Mouse (Mus musculus) layer of hippocampus, postnatal 36 days (tissue): ENCODE measurements at regions not wholly inside any gene's neighbourhood (a gene's known extent, or its start where the extent isn't known, plus 50 kb on each side); places are given as distances from the start of the nearest gene placed in this dataset.

Source experiments
- DNase-seq, 2 experiments: peaks; one replicate each; pipeline ENCODE4 v3.0.0; 2022

DNA sequence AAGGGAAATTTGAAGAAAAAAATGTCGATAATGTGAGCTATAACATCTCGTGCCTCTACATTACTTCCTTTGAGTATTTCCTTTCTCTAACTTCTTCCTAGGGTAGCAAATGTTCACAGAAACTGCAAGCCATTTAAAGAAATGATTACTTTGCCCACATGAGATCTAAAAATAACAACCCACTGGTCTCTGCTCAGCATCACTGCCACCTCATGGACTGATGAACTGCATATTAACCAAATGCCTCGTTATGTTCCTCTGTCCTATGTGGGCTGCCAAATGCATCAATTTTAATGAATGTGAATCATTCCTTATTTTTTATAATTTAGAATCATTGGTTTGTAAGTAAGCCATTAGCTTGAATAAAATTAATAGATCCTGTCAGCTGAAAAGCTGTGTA lies 590.0 kb upstream of the Nr3c2 start:
- no peak for DNase-seq

GRCm38 (mm10) chr8:76328540-76328939 lies 570.7 kb upstream of the Nr3c2 start:
- DNase-seq, result no peak

- DNase-seq, result no peak
Measured at GRCm38 (mm10) chr8:76343072-76343471, 556.2 kb upstream of the Nr3c2 start.

GRCm38 (mm10) chr8:76346150-76346549 lies 553.1 kb upstream of the Nr3c2 start:
- peak; percentile 49 to 50 for DNase-seq

GRCm38 (mm10) chr8:76346832-76347231 lies 552.4 kb upstream of the Nr3c2 start:
- peak; percentile 10 to 24 for DNase-seq

- DNase-seq, result no peak
Measured at GRCm38 (mm10) chr8:76374314-76374713, 524.9 kb upstream of the Nr3c2 start.

DNA sequence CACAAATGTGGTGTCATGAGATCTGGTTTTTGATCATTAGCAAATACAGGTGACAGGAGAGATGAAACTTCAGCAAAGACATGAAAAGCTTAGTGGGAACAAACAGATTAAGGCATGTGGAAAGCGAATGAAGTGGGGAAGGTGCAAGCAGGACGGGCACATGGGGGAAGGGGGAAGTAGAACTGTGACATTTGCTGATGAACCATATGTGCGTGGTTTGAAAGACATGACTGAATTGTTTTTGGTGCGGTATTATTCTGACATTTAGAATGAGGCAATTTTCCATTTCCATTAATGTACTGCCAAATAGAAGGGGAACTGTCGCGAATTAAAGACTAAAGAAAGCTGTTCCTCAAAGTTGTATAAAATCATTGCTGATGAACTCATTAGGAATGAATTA lies 521.5 kb upstream of the Nr3c2 start:
- peak; percentile 32 to 52 for DNase-seq

DNA sequence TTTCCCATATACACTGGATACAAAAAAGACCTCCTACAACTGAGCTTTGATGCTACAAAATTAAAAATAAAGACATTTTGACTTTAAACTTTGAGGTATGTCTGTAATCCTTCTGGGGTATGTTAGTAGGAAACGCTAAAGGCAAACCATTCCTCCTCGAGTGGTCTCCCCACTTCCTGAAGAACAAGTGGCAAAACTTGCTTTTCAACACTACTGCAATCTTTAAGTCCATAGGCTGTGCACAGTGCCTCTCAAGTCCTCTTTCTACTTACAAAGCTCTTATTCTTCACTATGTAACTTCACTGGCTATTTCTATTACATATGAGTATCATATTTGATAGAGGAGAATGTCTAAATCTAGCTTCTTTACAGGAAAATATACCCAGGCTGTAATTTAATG lies 517.6 kb upstream of the Nr3c2 start:
- no peak for DNase-seq

DNA sequence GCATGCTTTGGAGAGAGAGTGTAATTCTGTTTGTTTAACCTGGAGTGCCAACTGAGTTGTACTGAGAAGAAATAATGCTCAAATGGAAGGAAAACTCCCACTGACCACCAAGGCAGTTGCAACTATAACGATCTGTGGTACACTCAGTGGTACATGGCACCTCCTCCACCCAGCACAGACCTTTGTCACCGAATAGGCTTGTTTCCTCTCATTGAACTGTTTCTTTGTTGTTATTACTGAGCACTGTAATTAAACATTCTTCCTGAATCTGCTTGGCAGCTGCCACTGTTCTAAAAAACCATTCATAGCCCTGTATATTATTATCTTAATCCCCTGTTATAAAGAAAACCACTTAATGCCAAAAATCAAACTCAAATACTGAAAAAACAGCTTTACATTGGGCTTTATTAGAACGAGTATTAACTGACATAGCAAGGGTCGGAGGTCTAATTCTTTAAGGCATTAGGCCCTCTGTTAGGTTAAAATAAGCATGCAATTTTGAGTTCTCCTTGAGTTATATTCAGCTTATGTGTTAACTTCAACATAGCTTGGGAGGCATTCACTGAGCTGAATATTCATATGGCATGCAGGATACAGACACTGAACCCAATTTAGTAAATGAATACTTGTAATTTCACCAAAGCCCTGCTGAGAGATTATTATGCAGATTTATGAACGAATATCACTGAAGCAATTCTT lies 515.5 kb upstream of the Nr3c2 start:
- DNase-seq, result no peak

DNA sequence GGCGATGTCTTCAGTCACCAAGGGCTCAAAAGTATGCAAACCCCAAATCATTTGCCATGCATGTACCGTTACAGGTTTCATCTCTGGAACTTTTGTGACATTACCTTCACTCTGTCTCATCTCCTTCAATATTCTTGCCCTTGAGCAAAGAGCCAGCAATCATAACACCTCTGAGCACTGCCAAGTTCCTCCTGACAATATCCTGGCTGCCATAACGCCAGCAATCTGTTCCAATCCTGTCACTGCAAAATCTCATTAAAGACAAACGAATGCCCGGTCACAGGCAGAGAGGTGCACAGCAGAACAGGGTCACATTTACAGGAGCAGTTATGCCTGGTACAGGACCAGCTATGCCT lies 515.0 kb upstream of the Nr3c2 start:
- DNase-seq, result peak; percentile 30 to 43

DNA sequence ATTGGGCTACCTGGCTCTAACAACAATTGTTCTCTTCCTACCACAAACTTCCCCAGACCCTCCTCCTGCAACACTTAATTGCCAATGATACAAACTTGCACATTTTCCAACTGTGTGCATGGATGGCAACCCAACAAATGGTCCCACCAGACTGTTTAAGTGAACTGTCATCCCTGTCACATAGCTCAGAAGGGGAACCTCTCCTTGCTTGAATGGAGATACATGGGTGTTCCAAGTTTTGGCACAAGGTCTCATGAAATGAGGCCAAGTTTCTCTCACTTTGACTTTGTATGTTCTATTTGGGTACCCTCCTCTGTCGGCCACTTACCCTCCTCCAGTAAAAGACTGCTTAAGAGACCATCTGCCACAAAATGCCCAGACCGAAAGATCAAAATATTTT lies 507.2 kb upstream of the Nr3c2 start:
- no peak for DNase-seq

DNA sequence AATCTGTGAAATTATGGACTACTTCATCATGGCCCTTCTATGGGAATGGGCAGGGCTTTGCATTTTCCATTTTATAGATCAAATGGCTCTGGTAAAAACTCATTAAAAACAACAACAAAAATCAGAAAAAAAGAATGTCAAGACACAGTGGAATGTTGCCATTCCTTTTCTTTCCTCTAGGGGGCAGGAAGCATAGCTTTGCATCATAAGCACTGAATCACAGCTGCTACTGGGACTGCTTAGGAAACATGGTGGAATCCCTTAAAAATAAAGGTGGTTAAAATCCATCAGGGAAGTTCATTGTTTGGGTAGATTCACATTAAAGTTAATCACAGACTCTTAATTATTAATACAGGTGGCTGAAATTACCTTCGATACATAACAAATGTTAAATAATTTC lies 476.8 kb upstream of the Nr3c2 start:
- DNase-seq, result no peak

DNA sequence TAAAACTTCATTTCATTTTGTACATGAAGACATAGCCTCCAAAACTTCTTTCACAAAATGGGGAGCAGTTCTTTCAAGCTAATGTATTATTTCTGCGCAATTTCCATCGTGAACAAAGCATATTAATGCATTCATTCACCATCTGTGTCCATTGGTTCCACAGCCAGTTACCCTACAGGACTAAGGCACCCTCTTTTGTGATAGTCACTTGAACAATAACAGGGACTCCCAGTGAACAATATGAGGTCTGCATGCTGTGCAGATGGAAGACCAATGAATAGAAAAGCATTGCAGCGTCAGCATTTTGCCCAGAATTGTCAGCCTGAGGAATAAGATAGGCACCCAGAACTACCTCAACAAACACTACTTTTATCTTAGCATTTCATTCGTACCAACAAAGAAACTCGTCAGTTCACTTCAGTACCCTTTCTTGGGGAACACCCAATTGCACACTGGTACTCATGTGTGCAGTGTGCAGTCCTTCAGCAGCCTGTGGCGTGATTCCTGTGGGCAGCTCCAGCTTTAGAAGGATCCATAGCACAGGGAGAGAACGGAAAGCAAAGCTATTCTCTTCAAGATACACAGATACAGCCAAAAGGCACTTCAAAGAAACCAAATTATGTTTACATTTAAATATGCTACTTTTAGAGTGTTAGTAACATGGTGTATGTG lies 476.2 kb upstream of the Nr3c2 start:
- DNase-seq, result no peak

DNA sequence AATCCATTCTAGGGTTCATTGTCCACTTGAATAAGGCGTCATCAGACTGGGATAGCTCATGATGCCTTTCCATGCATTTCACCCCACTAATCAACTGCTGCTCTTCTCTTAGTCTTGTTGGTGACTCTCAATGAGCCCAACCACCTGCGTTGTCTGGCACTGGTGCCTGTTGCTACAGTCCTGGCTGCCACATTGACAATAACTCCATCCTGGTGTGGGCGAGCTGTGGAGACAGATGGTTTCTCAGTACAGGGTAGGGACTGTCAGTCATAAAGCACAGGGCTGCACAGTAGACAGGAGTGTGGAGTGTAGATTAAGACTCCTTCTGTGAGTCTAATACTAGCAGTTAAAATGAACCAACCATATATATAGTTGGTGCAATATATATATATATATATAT lies 469.4 kb upstream of the Nr3c2 start:
- peak; percentile 75 to 76 for DNase-seq

GRCm38 (mm10) chr8:76432813-76433212 lies 466.4 kb upstream of the Nr3c2 start:
- no peak for DNase-seq

DNA sequence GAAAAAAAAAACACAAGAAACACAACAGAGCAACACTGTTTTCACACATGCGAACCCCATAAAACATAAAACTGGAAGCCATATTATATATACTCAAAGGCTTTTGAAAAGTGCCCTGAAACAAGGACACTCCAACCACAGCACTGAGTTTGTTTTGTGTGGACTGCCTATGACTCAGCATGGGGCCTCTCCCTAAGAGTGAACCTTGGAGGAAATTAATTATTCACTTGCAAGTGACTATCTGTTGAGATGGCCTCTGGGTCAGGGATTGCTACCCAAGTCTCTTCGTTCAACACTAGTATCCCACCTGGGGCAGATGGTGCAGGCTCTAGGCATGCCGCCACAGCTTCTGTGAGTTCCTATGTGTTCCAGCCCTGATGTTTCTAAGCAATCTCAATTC lies 461.3 kb upstream of the Nr3c2 start:
- DNase-seq, result no peak

- DNase-seq, result no peak
Measured at GRCm38 (mm10) chr8:76474464-76475208, 424.6 kb upstream of the Nr3c2 start.

DNA sequence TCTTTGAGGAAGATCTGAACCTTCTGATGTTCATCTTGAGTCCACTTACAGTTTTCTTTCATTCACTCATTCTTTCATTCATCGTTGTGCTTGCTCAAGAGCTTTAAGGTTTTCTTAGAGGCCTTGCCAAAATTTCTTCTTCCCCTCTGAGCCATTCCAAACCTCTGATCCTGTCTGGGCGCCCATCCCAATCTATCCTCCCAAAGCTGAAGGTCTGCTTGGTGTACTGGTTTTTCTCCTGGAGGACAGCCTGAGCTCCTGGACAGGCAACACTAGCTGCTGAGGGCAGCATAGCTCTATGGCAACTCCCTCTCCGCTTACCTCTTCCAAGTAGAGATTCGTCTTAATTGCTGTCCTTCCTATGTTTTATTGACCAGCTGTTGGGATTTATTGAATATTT lies 420.3 kb upstream of the Nr3c2 start:
- no peak for DNase-seq

GRCm38 (mm10) chr8:76503621-76504020 lies 395.6 kb upstream of the Nr3c2 start:
- no peak for DNase-seq

DNA sequence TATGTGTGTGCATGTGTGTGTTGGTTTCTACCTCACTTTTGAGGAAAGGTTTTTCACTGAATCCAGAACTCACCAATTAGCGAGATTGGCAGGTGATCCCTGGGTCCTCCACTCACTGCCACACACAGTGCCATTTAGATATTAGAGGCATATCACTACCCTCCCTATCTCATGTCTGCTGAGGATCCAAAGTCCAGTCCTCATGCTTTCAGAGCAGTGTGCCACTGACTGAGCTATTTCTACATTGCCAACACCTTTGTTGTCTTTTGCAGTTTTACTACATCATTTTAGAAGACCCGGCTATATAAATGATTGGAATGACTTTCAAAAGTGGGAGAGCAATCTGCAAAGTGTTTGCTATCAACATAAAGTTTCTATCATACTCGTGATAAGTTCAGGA lies 392.0 kb upstream of the Nr3c2 start:
- DNase-seq, result no peak

DNA sequence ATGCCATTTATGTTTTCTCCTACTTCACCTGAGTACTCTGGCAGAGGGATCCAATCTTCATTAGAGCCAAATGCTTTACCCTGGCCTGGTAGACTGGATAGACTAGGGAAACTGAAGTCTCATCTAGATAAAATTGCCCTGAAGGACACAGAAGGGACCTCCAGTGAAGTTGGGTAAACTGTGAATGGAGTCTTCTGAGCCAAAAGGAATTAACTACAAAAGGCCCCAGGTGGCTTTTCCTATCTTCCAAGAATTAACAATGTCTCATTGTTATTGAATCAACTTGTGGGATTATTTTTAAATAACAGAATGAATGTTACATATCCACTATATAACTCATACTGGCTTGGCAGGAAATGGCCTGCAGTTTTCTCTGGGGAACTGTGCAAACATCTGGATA lies 390.0 kb upstream of the Nr3c2 start:
- DNase-seq, result no peak

DNA sequence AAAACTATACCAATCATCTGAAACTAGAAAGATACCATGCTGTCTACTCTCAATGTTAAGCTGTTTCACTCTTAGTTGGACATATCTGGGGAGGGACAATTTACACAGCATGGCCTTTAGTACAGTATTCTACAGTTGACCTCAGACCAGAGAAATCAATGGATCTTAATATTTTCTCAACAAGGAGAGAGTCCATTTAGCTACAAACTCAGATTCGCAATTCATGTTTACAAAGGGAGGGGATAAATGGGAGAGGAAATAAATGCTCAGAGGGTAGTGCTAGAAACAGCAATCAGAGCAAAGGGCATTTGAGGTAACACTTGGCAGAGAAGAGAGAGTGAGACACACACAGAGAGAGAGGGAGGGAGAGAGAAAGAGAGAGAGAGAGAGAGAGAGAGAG lies 385.1 kb upstream of the Nr3c2 start:
- DNase-seq, result no peak

- peak; percentile 47 to 63 for DNase-seq
Measured at GRCm38 (mm10) chr8:76538806-76539480, 360.3 kb upstream of the Nr3c2 start.
